Mouse (Mus musculus) heart, embryonic 14.5 days (tissue): ENCODE results near the gene Pi16. TPM values are rescaled to one million over a fixed set of nuclear protein-coding genes. Genes with fewer than 3 reads are reported as not detected.

Experiments
- ATAC-seq: fragments of 200-750 bp; cut with Nextera tagmentation; 2 replicates; pipeline ENCODE4 v1.8.0; 2017; ENCODE audit warnings: low read depth, moderate TSS enrichment; ENCODE audit not compliant: insufficient number of reproducible peaks, insufficient read depth, low FRiP score
- H3K27ac ChIP-seq, 2 experiments: fragments of 200-500 bp in 1 of 2; fragments of 300-500 bp in 1 of 2; sonication (generic) in 1 of 2; replicated peaks in 1 of 2; 2 replicates each; pipeline ENCODE4 v1.5.1; 2012 to 2014; ENCODE audit warnings: low read depth in 2 of 2, low read length in 2 of 2, control low read depth in 1 of 2, mild to moderate bottlenecking in 1 of 2, mixed read lengths in 1 of 2; ENCODE audit not compliant: control insufficient read depth in 1 of 2, insufficient read depth in 1 of 2
- H3K27me3 ChIP-seq: fragments of 300-500 bp; sonication (generic); 2 replicates; pipeline ENCODE4 v1.6.1; 2014; ENCODE audit warnings: mild to moderate bottlenecking, low read length, control low read depth; ENCODE audit not compliant: control insufficient read depth, insufficient read depth
- H3K36me3 ChIP-seq: fragments of 300-500 bp; sonication (generic); 2 replicates; pipeline ENCODE4 v1.6.1; 2014; ENCODE audit warnings: mild to moderate bottlenecking, control low read depth, low read length, mixed read lengths; ENCODE audit not compliant: control insufficient read depth, insufficient read depth
- H3K4me1 ChIP-seq, 2 experiments: fragments of 200-500 bp in 1 of 2; fragments of 300-500 bp in 1 of 2; sonication (generic) in 1 of 2; 2 replicates each; pipeline ENCODE4 v1.6.1; 2012 to 2014; ENCODE audit warnings: low read length in 2 of 2, control low read depth in 1 of 2, mixed read lengths in 1 of 2; ENCODE audit not compliant: control insufficient read depth in 2 of 2, insufficient read depth in 2 of 2
- H3K4me2 ChIP-seq: fragments of 300-500 bp; sonication (generic); 2 replicates; pipeline ENCODE4 v1.6.1; 2014; ENCODE audit warnings: mild to moderate bottlenecking, low read length
- H3K4me3 ChIP-seq, 2 experiments: fragments of 200-500 bp in 1 of 2; fragments of 300-500 bp in 1 of 2; sonication (generic) in 1 of 2; 2 replicates each; pipeline ENCODE4 v1.5.1; 2012 to 2014; ENCODE audit warnings: low read length in 2 of 2, mild to moderate bottlenecking in 2 of 2, control low read depth in 1 of 2, low read depth in 1 of 2, moderate library complexity in 1 of 2; ENCODE audit not compliant: control insufficient read depth in 1 of 2, insufficient read depth in 1 of 2
- H3K9ac ChIP-seq: fragments of 300-500 bp; sonication (generic); 2 replicates; pipeline ENCODE4 v1.6.1; 2014; ENCODE audit warnings: mild to moderate bottlenecking, low read length
- H3K9me3 ChIP-seq: fragments of 300-500 bp; sonication (generic); 2 replicates; pipeline ENCODE4 v1.6.1; 2016; ENCODE audit warnings: low read length, control low read depth; ENCODE audit not compliant: control insufficient read depth
- WGBS: fragments of 180-500 bp; shearing (Covaris S2); extraction: QIAGEN DNeasy Blood & Tissue Kit; methylation state at CpG from one replicate; pipeline ENCODE4 v1.1.7; 2014; 5-methylcytosine and 5-hydroxymethylcytosine counted together
- polyA plus RNA-seq: library from polyadenylated mRNA; unstranded; fragments of >200 nt; fragmentation: Nextera tagmentation; extraction: Ambion mirVana; gene quantifications from 2 replicates; pipeline ENCODE4 v1.2.1, GENCODE M21; 2014

Gene Pi16
- polyA plus RNA-seq, 1 experiment from 2014 or later: 1.1 TPM

DNA sequence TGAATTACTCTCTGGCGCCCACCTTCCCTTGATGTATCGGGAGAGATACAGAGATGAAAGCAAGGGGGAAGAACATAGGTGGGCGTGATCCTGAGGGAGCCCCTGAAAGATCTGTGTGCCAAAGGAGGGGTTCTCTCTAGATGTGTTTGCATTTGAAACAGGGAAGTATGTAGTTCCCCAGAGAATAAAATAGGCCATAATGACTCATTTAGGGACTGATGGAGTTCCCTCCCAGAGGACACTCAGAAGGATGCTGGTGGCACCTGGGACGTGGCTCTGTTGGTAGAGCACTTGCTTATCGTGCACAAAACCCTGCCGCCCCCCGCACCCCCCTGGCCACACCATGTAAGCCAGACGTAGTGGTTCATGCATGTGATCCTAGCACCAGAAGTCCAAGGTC lies 45.6 kb downstream of the Pi16 start:
- Histone ChIP-seq H3K36me3 (no peaks in the 10 kb centered on the region), H3K4me1 (no peaks in the 10 kb centered on the region), H3K9ac (no peak overlapping the region), H3K9me3 (no peaks in the 10 kb centered on the region), H3K4me3 (no peak overlapping the region), H3K4me2 (no peak overlapping the region), H3K27ac (no peak overlapping the region), H3K27me3 (peaks cover 7% of the 10 kb centered on the region; the same call in 1 of the 2 replicates)
- 76% methylated on average over 8 of the region's 8 CpGs for WGBS
- ATAC-seq: no peak

GRCm38 (mm10) chr17:29365105-29365621 lies 47.7 kb downstream of the Pi16 start:
- H3K4me1 ChIP-seq: no peaks in the 10 kb centered on the region
- H3K9ac ChIP-seq: no peak overlapping the region
- no peak for ATAC-seq
- H3K9me3 ChIP-seq: no peaks in the 10 kb centered on the region
- no peaks in the 10 kb centered on the region for H3K36me3 ChIP-seq
- 88% methylated on average over 13 of the region's 13 CpGs for WGBS
- H3K27ac ChIP-seq: no peak overlapping the region
- peaks cover 12% of the 10 kb centered on the region; the same call in 1 of the 2 replicates for H3K27me3 ChIP-seq
- no peak overlapping the region for H3K4me2 ChIP-seq
- no peak overlapping the region for H3K4me3 ChIP-seq

DNA sequence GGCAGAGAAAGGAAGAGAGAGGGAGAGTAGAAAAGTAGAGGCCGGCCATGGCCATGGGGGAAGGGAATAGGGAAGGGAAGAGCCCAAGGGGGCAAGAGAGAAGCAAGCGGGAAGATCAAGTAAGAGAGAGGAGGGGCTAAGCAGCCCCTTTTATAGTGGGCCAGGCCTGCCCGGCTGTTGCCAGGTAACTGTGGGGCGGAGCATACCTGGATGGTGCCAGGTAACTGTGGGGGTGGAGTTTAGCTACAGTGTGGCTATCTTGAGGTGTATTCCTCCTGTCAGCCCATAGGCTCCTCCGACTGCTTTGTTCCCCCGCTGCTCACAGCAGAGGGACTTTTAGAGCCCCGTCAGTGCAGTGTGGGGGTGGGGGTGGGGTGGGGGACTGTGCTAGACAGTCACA lies 51.2 kb downstream of the Pi16 start:
- WGBS: 15% methylated on average over 7 of the region's 7 CpGs
- Histone ChIP-seq H3K4me2 (no peak overlapping the region), H3K9ac (no peak overlapping the region), H3K9me3 (no peaks in the 10 kb centered on the region), H3K4me3 (no peak overlapping the region), H3K4me1 (no peaks in the 10 kb centered on the region), H3K27ac (no peak overlapping the region), H3K27me3 (peaks cover 12% of the 10 kb centered on the region; the same call in 1 of the 2 replicates), H3K36me3 (no peaks in the 10 kb centered on the region)
- no peak for ATAC-seq

GRCm38 (mm10) chr17:29370984-29371723 lies 53.7 kb downstream of the Pi16 start:
- Histone ChIP-seq H3K9me3 (no peaks in the 10 kb centered on the region), H3K4me3 (no peak overlapping the region), H3K27me3 (peaks cover 12% of the 10 kb centered on the region; the same call in 1 of the 2 replicates), H3K27ac (no peak overlapping the region), H3K36me3 (no peaks in the 10 kb centered on the region), H3K4me1 (no peaks in the 10 kb centered on the region), H3K4me2 (no peak overlapping the region), H3K9ac (no peak overlapping the region)
- WGBS: 8% methylated on average over 5 of the region's 5 CpGs
- ATAC-seq: no peak

GRCm38 (mm10) chr17:29375871-29376270 lies 58.4 kb downstream of the Pi16 start:
- no peak for ATAC-seq
- H3K4me2 ChIP-seq: no peak overlapping the region
- 79% methylated on average over 10 of the region's 10 CpGs for WGBS
- H3K4me3 ChIP-seq: no peak overlapping the region
- no peak overlapping the region for H3K27ac ChIP-seq
- H3K4me1 ChIP-seq: no peaks in the 10 kb centered on the region
- H3K9me3 ChIP-seq: no peaks in the 10 kb centered on the region
- no peaks in the 10 kb centered on the region for H3K36me3 ChIP-seq
- H3K27me3 ChIP-seq: no peaks in the 10 kb centered on the region
- no peak overlapping the region for H3K9ac ChIP-seq

DNA sequence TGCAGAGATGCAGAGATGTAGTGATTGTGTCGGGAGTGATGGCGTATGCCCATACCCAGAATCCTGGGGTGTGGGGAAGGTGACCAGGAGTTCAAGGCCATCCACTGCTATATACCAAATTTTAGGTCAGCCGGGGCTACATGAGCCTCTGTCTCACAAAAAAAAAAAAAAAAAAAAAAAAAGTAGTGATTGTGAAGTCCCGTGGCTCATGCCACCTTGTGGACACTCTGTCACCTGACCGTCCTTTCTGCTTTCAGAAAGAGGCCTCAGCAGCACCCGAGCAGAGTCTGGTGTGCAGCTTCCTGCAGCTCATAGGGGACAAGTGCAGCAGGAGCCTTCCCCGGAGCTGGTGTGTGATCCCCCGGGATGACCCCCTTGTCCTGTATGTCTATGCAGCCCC lies 60.6 kb downstream of the Pi16 start:
- H3K9me3 ChIP-seq: no peaks in the 10 kb centered on the region
- H3K27ac ChIP-seq: no peak overlapping the region
- H3K4me3 ChIP-seq: no peak overlapping the region
- no peaks in the 10 kb centered on the region for H3K27me3 ChIP-seq
- H3K4me2 ChIP-seq: no peak overlapping the region
- WGBS: 59% methylated on average over 8 of the region's 8 CpGs
- ATAC-seq: no peak
- no peak overlapping the region for H3K9ac ChIP-seq
- H3K36me3 ChIP-seq: no peaks in the 10 kb centered on the region
- H3K4me1 ChIP-seq: peaks cover 0 to 2% of the 10 kb centered on the region in 2 experiments; a peak in 1 of 4 replicates
